Mouse (Mus musculus) liver, embryonic 15.5 days (tissue): Measurements from ENCODE around the gene Nsl1. TPM values are rescaled to one million over a fixed set of nuclear protein-coding genes. Genes with fewer than 3 reads are reported as not detected.
"Not testable (repeated sequence)": the region's sequence is repeated elsewhere in the genome, so short reads cannot be mapped to it uniquely, and the experiment has no call there.

Source experiments
- ATAC-seq: fragments of 200-750 bp; cut with Nextera tagmentation; 2 replicates; pipeline ENCODE4 v1.8.0; 2017; ENCODE audit warnings: moderate number of reproducible peaks, mild to moderate bottlenecking, moderate library complexity; ENCODE audit not compliant: insufficient read depth
- H3K27ac ChIP-seq: fragments of 300-500 bp; sonication (generic); replicated peaks from 2 replicates; pipeline ENCODE4 v1.5.1; 2015; ENCODE audit warnings: mild to moderate bottlenecking, inconsistent platforms
- H3K27me3 ChIP-seq: fragments of 300-500 bp; sonication (generic); 2 replicates; pipeline ENCODE4 v1.6.1; 2015; ENCODE audit warnings: mild to moderate bottlenecking, inconsistent platforms
- H3K36me3 ChIP-seq: fragments of 300-500 bp; sonication (generic); replicated peaks from 2 replicates; pipeline ENCODE4 v1.6.1; 2015; ENCODE audit warnings: moderate library complexity, mild to moderate bottlenecking, inconsistent platforms
- H3K4me1 ChIP-seq: fragments of 300-500 bp; sonication (generic); replicated peaks from 2 replicates; pipeline ENCODE4 v1.6.1; 2015; ENCODE audit warnings: inconsistent platforms
- H3K4me2 ChIP-seq: fragments of 300-500 bp; sonication (generic); 2 replicates; pipeline ENCODE4 v1.6.1; 2015; ENCODE audit warnings: moderate library complexity, mild to moderate bottlenecking, inconsistent platforms
- H3K4me3 ChIP-seq: fragments of 300-500 bp; sonication (generic); replicated peaks from 2 replicates; pipeline ENCODE4 v1.5.1; 2015; ENCODE audit warnings: mild to moderate bottlenecking, inconsistent platforms
- H3K9ac ChIP-seq: fragments of 300-500 bp; sonication (generic); 2 replicates; pipeline ENCODE4 v1.6.1; 2015; ENCODE audit warnings: moderate library complexity, mild to moderate bottlenecking, inconsistent platforms
- H3K9me3 ChIP-seq: fragments of 300-500 bp; sonication (generic); replicated peaks from 2 replicates; pipeline ENCODE4 v1.6.1; 2016; ENCODE audit warnings: inconsistent platforms
- WGBS: fragments of 180-500 bp; shearing (Covaris S2); methylation state at CpG from one replicate; pipeline ENCODE4 v1.1.7; 2015; ENCODE audit warnings: mixed read lengths; ENCODE audit not compliant: insufficient replicate concordance; 5-methylcytosine and 5-hydroxymethylcytosine counted together
- polyA plus RNA-seq: library from polyadenylated mRNA; unstranded; fragments of >200 nt; fragmentation: Nextera tagmentation; extraction: Ambion mirVana; gene quantifications from 2 replicates; pipeline ENCODE4 v1.2.1, GENCODE M21; 2015

The Nsl1 gene
- polyA plus RNA-seq, 1 experiment from 2014 or later, result 14.6 TPM

GRCm38 (mm10) chr1:191030922-191031425 is 31.8 kb upstream of the Nsl1 start:
- H3K4me3 ChIP-seq, H3K9me3 ChIP-seq, H3K9ac ChIP-seq, ATAC-seq, H3K4me1 ChIP-seq, H3K27me3 ChIP-seq, H3K36me3 ChIP-seq, H3K27ac ChIP-seq, H3K4me2 ChIP-seq: not testable (repeated sequence)
- whole genome bisulfite sequencing, result 47% methylated on average over 6 of the region's 6 CpGs

GRCm38 (mm10) chr1:191035649-191036048 is 27.2 kb upstream of the Nsl1 start:
- peaks cover 8% of the 10 kb centered on the region; the same call in 1 of the 2 replicates for H3K27me3 ChIP-seq
- H3K4me1 ChIP-seq, result no peaks in the 10 kb centered on the region
- H3K4me3 ChIP-seq, result no peak overlapping the region
- H3K4me2 ChIP-seq, result no peak overlapping the region
- no peaks in the 10 kb centered on the region for H3K9me3 ChIP-seq
- no peak overlapping the region for H3K27ac ChIP-seq
- H3K9ac ChIP-seq, result no peak overlapping the region
- ATAC-seq, result no peak
- no peaks in the 10 kb centered on the region for H3K36me3 ChIP-seq
- 31% methylated on average over 4 of the region's 4 CpGs for WGBS

- Histone ChIP-seq H3K4me3 (no peak within 1 kb of the TSS), H3K4me1 (no peaks in the 10 kb centered on the region), H3K27ac (no peak within 1 kb of the TSS), H3K36me3 (no peaks in the 10 kb centered on the region), H3K4me2 (no peak within 1 kb of the TSS), H3K27me3 (peaks cover 8% of the 10 kb centered on the region; the same call in 1 of the 2 replicates), H3K9ac (no peak within 1 kb of the TSS), H3K9me3 (no peaks in the 10 kb centered on the region)
- ATAC-seq, result no peak
- WGBS, result 57% methylated on average over 6 of the region's 6 CpGs
These were observed 26.1 kb upstream of the Nsl1 start, which contains the start of gene Spata45 for GRCm38 (mm10) chr1:191036554-191037334. TSS of gene Spata45 (plus strand) at chr1:191036639.

GRCm38 (mm10) chr1:191037999-191038398 is 24.8 kb upstream of the Nsl1 start:
- Histone ChIP-seq H3K4me2 (no peak overlapping the region), H3K9ac (no peak overlapping the region), H3K4me3 (no peak overlapping the region), H3K9me3 (no peaks in the 10 kb centered on the region), H3K4me1 (peaks cover 8% of the 10 kb centered on the region; the same call in 1 of the 2 replicates), H3K36me3 (no peaks in the 10 kb centered on the region), H3K27me3 (peaks cover 8% of the 10 kb centered on the region; the same call in 1 of the 2 replicates), H3K27ac (no peak overlapping the region)
- WGBS, result 63% methylated on average over 4 of the region's 4 CpGs
- no peak for ATAC-seq

GRCm38 (mm10) chr1:191041352-191041751 is 21.5 kb upstream of the Nsl1 start:
- Histone ChIP-seq H3K4me3 (no peak overlapping the region), H3K9me3 (no peaks in the 10 kb centered on the region), H3K4me1 (peaks cover 32% of the 10 kb centered on the region), H3K4me2 (no peak overlapping the region), H3K27me3 (0 out of 2 replicates have a peak, but pooled peaks cover 4% of the 10 kb centered on the region), H3K36me3 (no peaks in the 10 kb centered on the region), H3K27ac (no peak overlapping the region), H3K9ac (no peak overlapping the region)
- no peak for ATAC-seq

GRCm38 (mm10) chr1:191042106-191042505 is 20.7 kb upstream of the Nsl1 start:
- Histone ChIP-seq H3K9me3 (no peaks in the 10 kb centered on the region), H3K9ac (no peak overlapping the region), H3K4me1 (peaks cover 32% of the 10 kb centered on the region), H3K27me3 (0 out of 2 replicates have a peak, but pooled peaks cover 3% of the 10 kb centered on the region), H3K4me2 (no peak overlapping the region), H3K36me3 (no peaks in the 10 kb centered on the region), H3K4me3 (no peak overlapping the region), H3K27ac (no peak overlapping the region)
- ATAC-seq, result no peak
- WGBS, result 73% methylated on average over 5 of the region's 5 CpGs

- ATAC-seq, result no peak
- H3K36me3 ChIP-seq, result no peaks in the 10 kb centered on the region
- no peak overlapping the region for H3K27ac ChIP-seq
- H3K4me2 ChIP-seq, result no peak overlapping the region
- 38% methylated on average over 3 of the region's 3 CpGs for WGBS
- no peaks in the 10 kb centered on the region for H3K27me3 ChIP-seq
- H3K4me1 ChIP-seq, result peaks cover 32% of the 10 kb centered on the region
- no peaks in the 10 kb centered on the region for H3K9me3 ChIP-seq
- H3K4me3 ChIP-seq, result no peak overlapping the region
- no peak overlapping the region for H3K9ac ChIP-seq
These were observed 20.1 kb upstream of the Nsl1 start for GRCm38 (mm10) chr1:191042688-191043087.

GRCm38 (mm10) chr1:191045264-191045663 is 17.5 kb upstream of the Nsl1 start:
- 44% methylated on average over 2 of the region's 2 CpGs for whole genome bisulfite sequencing
- peak; percentile 76 for ATAC-seq
- Histone ChIP-seq H3K27ac (peak overlapping the region; percentile 38; the same call in 1 of the 2 replicates), H3K9me3 (no peaks in the 10 kb centered on the region), H3K4me1 (peaks cover 32% of the 10 kb centered on the region), H3K36me3 (no peaks in the 10 kb centered on the region), H3K27me3 (no peaks in the 10 kb centered on the region), H3K4me3 (no peak overlapping the region), H3K9ac (no peak overlapping the region), H3K4me2 (no peak overlapping the region)

GRCm38 (mm10) chr1:191046231-191046824 is 16.5 kb upstream of the Nsl1 start:
- no peak overlapping the region for H3K27ac ChIP-seq
- no peak overlapping the region for H3K4me3 ChIP-seq
- H3K4me2 ChIP-seq, result no peak overlapping the region
- 71% methylated on average over 7 of the region's 7 CpGs for WGBS
- H3K9ac ChIP-seq, result no peak overlapping the region
- H3K36me3 ChIP-seq, result no peaks in the 10 kb centered on the region
- H3K4me1 ChIP-seq, result peaks cover 32% of the 10 kb centered on the region
- H3K27me3 ChIP-seq, result no peaks in the 10 kb centered on the region
- no peaks in the 10 kb centered on the region for H3K9me3 ChIP-seq
- ATAC-seq, result no peak

- no peaks in the 10 kb centered on the region for H3K36me3 ChIP-seq
- no peak for ATAC-seq
- 65% methylated on average over 3 of the region's 3 CpGs for WGBS
- no peak overlapping the region for H3K27ac ChIP-seq
- no peak overlapping the region for H3K9ac ChIP-seq
- H3K9me3 ChIP-seq, result no peaks in the 10 kb centered on the region
- no peak overlapping the region for H3K4me3 ChIP-seq
- no peaks in the 10 kb centered on the region for H3K27me3 ChIP-seq
- peaks cover 17% of the 10 kb centered on the region for H3K4me1 ChIP-seq
- H3K4me2 ChIP-seq, result no peak overlapping the region
These were observed 9.3 kb upstream of the Nsl1 start for GRCm38 (mm10) chr1:191053555-191053954.

- Histone ChIP-seq H3K9me3 (no peaks in the 10 kb centered on the region), H3K4me3 (no peak overlapping the region), H3K9ac (no peak overlapping the region), H3K4me2 (no peak overlapping the region), H3K4me1 (peaks cover 17% of the 10 kb centered on the region), H3K27me3 (no peaks in the 10 kb centered on the region), H3K36me3 (no peaks in the 10 kb centered on the region), H3K27ac (peak overlapping the region; percentile 57)
- 28% methylated on average over 8 of the region's 8 CpGs for WGBS
- peak; percentile 84 for ATAC-seq
These were observed 7.8 kb upstream of the Nsl1 start for GRCm38 (mm10) chr1:191054870-191055532.
